Mouse (Mus musculus) heart, embryonic 15.5 days (tissue): ENCODE measurements around the gene Necap2. TPM values are rescaled to one million over a fixed set of nuclear protein-coding genes. Genes with fewer than 3 reads are reported as not detected.

Source experiments
- ATAC-seq: fragments of 200-750 bp; cut with Nextera tagmentation; replicated peaks from 2 replicates; pipeline ENCODE4 v1.8.0; 2017; ENCODE audit warnings: low read depth, moderate TSS enrichment; ENCODE audit not compliant: insufficient number of reproducible peaks, insufficient read depth, low FRiP score
- H3K27ac ChIP-seq: fragments of 300-500 bp; sonication (generic); 2 replicates; pipeline ENCODE4 v1.5.1; 2015; ENCODE audit warnings: mild to moderate bottlenecking, inconsistent platforms
- H3K27me3 ChIP-seq: fragments of 300-500 bp; sonication (generic); 2 replicates; pipeline ENCODE4 v1.6.1; 2015; ENCODE audit warnings: inconsistent platforms
- H3K36me3 ChIP-seq: fragments of 300-500 bp; sonication (generic); 2 replicates; pipeline ENCODE4 v1.6.1; 2015; ENCODE audit warnings: mild to moderate bottlenecking, inconsistent platforms
- H3K4me1 ChIP-seq: fragments of 300-500 bp; sonication (generic); replicated peaks from 2 replicates; pipeline ENCODE4 v1.6.1; 2015; ENCODE audit warnings: inconsistent platforms
- H3K4me2 ChIP-seq: fragments of 300-500 bp; sonication (generic); 2 replicates; pipeline ENCODE4 v1.6.1; 2015; ENCODE audit warnings: inconsistent platforms, mild to moderate bottlenecking, moderate library complexity
- H3K4me3 ChIP-seq: fragments of 300-500 bp; sonication (generic); 2 replicates; pipeline ENCODE4 v1.5.1; 2015; ENCODE audit warnings: mild to moderate bottlenecking, inconsistent platforms
- H3K9ac ChIP-seq: fragments of 300-500 bp; sonication (generic); 2 replicates; pipeline ENCODE4 v1.6.1; 2015; ENCODE audit warnings: mild to moderate bottlenecking, inconsistent platforms
- H3K9me3 ChIP-seq: fragments of 300-500 bp; sonication (generic); replicated peaks from 2 replicates; pipeline ENCODE4 v1.6.1; 2016; ENCODE audit warnings: inconsistent platforms
- WGBS: fragments of 180-500 bp; shearing (Covaris S2); methylation state at CpG from one replicate; pipeline ENCODE4 v1.1.7; 2015; ENCODE audit warnings: mixed read lengths; 5-methylcytosine and 5-hydroxymethylcytosine counted together
- polyA plus RNA-seq: library from polyadenylated mRNA; unstranded; fragments of >200 nt; fragmentation: Nextera tagmentation; extraction: Ambion mirVana; gene quantifications from 2 replicates; pipeline ENCODE4 v1.2.1, GENCODE M21; 2015

The Necap2 gene
- polyA plus RNA-seq, 1 experiment from 2014 or later = 38.6 TPM

DNA sequence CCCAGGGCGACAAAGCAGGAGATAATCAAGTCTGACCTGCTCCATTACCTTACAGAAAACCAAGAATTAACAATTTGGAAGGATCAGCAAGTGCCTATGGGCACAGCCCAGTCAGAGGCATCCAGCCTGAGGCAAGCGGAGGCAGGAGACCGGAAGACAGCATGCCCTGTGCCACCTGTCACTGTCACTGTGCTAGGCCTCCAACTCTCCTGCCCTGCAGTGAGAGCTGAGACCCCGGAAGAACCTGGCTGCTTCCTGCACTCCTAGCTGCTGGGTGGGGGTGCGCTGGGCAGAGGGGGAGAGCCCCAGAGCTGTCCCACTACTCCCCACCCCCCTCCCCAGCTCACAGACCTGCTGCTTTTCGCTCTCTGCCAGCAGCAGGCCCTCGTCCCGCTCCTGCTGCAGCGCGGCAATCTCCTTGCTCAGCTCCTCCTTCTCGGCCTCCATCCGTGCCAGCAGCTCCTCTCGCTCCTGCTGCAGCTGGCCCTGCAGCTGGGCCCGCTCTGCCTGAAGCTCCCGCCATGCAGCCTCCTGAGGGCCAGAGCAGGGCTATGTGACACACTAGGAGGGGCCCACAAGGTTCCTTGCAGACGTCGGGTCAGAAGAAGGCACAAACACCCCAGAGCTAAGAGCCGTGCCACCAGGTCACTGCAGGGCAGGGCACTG is 47.5 kb downstream of the Necap2 start:
- WGBS = 84% methylated on average over 18 of the region's 18 CpGs
- ATAC-seq = no peak
- H3K4me1 ChIP-seq = peaks cover 12% of the 10 kb centered on the region
- no peaks in the 10 kb centered on the region for H3K27me3 ChIP-seq
- H3K4me2 ChIP-seq = no peak overlapping the region
- H3K27ac ChIP-seq = no peak overlapping the region
- H3K4me3 ChIP-seq = no peak overlapping the region
- no peaks in the 10 kb centered on the region for H3K9me3 ChIP-seq
- H3K9ac ChIP-seq = no peak overlapping the region
- H3K36me3 ChIP-seq = no peaks in the 10 kb centered on the region; the same call in 1 of the 2 replicates

- no peaks in the 10 kb centered on the region for H3K27me3 ChIP-seq
- 84% methylated on average over 27 of the region's 27 CpGs for WGBS
- no peak overlapping the region for H3K4me2 ChIP-seq
- H3K27ac ChIP-seq = no peak overlapping the region
- no peaks in the 10 kb centered on the region for H3K9me3 ChIP-seq
- H3K36me3 ChIP-seq = no peaks in the 10 kb centered on the region; the same call in 1 of the 2 replicates
- no peak for ATAC-seq
- H3K4me3 ChIP-seq = no peak overlapping the region
- no peak overlapping the region for H3K9ac ChIP-seq
- H3K4me1 ChIP-seq = peaks cover 32% of the 10 kb centered on the region
Measured at GRCm38 (mm10) chr4:141024992-141025391, 53.2 kb downstream of the Necap2 start.

- ATAC-seq = no peak
- Histone ChIP-seq H3K4me1 (peaks cover 38% of the 10 kb centered on the region), H3K27me3 (no peaks in the 10 kb centered on the region), H3K27ac (peak overlapping the region; percentile 20; the same call in 1 of the 2 replicates), H3K9ac (no peak overlapping the region), H3K9me3 (no peaks in the 10 kb centered on the region), H3K4me3 (no peak overlapping the region), H3K4me2 (no peak overlapping the region), H3K36me3 (no peaks in the 10 kb centered on the region)
- 52% methylated on average over 9 of the region's 9 CpGs for WGBS
Measured at GRCm38 (mm10) chr4:141024052-141024451, 54.1 kb downstream of the Necap2 start.

- Histone ChIP-seq H3K9me3 (no peaks in the 10 kb centered on the region), H3K4me2 (peak overlapping the region; percentile 47; the same call in 1 of the 2 replicates), H3K36me3 (no peaks in the 10 kb centered on the region), H3K27ac (peak overlapping the region; percentile 95), H3K4me1 (peaks cover 57% of the 10 kb centered on the region), H3K27me3 (no peaks in the 10 kb centered on the region), H3K4me3 (no peak overlapping the region), H3K9ac (peak overlapping the region; percentile 11; the same call in 1 of the 2 replicates)
- ATAC-seq = no peak; the same call in none of the 2 replicates
- WGBS = 52% methylated on average over 11 of the region's 11 CpGs
Measured at GRCm38 (mm10) chr4:141021614-141021929, 56.6 kb downstream of the Necap2 start.

GRCm38 (mm10) chr4:141020811-141021613 is 57.1 kb downstream of the Necap2 start:
- peak; percentile 84 for ATAC-seq
- 16% methylated on average over 14 of the region's 14 CpGs for WGBS
- Histone ChIP-seq H3K4me3 (no peak overlapping the region), H3K9ac (peak overlapping the region; percentile 37; the same call in 1 of the 2 replicates), H3K27me3 (no peaks in the 10 kb centered on the region), H3K36me3 (peaks cover 2% of the 10 kb centered on the region; the same call in 1 of the 2 replicates), H3K9me3 (no peaks in the 10 kb centered on the region), H3K27ac (peak overlapping the region; percentile 95), H3K4me1 (peaks cover 63% of the 10 kb centered on the region), H3K4me2 (peak overlapping the region; percentile 47)

DNA sequence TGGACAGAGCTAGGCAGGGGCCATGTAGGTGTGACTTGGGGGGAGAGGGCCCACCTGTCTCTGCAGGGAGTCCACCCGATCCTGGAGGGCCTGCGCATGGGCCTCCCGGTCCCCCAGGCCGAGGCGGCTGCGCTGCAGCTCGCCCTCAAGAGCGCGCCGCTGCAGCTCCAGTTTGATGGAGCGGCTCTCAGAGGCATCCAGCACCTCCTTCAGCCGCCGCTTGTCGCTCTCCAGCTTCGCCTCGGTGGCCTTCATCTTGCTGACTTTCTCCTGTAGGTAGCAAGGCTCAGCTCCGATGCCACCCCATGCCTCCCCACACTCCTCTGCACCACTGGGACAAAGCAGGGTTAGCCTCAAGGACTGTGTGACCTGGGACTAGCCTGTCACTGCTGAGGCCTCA is 57.9 kb downstream of the Necap2 start:
- Histone ChIP-seq H3K27ac (peak overlapping the region; percentile 95), H3K4me3 (no peak overlapping the region), H3K9me3 (no peaks in the 10 kb centered on the region), H3K4me1 (peaks cover 70% of the 10 kb centered on the region), H3K4me2 (peak overlapping the region; percentile 47), H3K36me3 (peaks cover 10% of the 10 kb centered on the region; the same call in 1 of the 2 replicates), H3K27me3 (no peaks in the 10 kb centered on the region), H3K9ac (no peak overlapping the region)
- WGBS = 73% methylated on average over 17 of the region's 17 CpGs
- no peak for ATAC-seq

DNA sequence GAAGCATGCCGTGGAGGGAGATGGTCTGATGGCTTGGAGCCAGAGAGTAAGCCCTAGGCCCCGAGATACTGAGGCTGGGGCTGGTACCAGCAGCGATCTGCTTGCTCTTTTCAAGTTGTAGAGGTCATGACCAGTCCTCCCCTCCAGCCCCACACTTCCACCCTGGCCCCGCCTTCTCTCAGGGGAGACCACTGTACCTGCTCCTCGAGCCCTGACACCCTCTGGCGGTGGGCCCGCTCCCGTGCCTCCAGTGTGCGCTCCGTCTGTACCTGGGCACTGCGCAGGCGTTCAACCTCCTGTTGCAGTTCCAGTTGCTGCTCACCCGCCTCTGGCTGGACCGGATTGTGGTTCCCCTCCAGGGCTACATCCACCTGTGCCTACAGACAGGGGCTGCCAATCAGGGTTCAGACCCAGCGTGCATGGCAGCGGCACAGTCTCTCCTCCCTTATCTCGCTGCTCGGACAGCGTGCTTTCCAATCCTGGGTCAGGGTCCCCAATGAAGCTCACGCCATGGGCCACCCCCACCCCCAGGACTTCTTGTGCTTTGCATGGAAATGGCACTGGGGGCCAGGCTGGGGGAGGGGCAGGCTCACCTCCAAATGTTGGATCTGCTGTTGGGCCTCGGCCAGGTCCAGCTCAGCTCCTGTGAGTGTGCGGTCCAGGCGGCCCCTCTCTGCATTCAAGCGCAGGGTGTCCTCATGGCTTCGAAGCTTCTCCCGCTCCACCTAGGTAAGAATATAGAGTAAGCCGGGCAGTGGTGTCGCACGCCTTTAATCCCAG is 60.3 kb downstream of the Necap2 start:
- Histone ChIP-seq H3K27ac (no peak overlapping the region; the same call in 1 of the 2 replicates), H3K36me3 (peaks cover 21% of the 10 kb centered on the region; the same call in 1 of the 2 replicates), H3K9me3 (no peaks in the 10 kb centered on the region), H3K4me1 (peaks cover 72% of the 10 kb centered on the region), H3K4me3 (no peak overlapping the region), H3K9ac (no peak overlapping the region), H3K4me2 (no peak overlapping the region), H3K27me3 (no peaks in the 10 kb centered on the region)
- WGBS = 75% methylated on average over 29 of the region's 29 CpGs
- ATAC-seq = no peak

Other genes starting within 250 kb of the Necap2 start
- 0.05 and 0.08 TPM in 2 replicates for gene Padi1, start 232.6 kb downstream of the Necap2 start, polyA plus RNA-seq
- 1.2 and 3.1 TPM in 2 replicates for gene Padi2, start 172.0 kb downstream of the Necap2 start, polyA plus RNA-seq
- gene Sdhb, start 117.2 kb downstream of the Necap2 start, polyA plus RNA-seq = 812 and 965 TPM in 2 replicates
- gene Atp13a2, start 91.5 kb downstream of the Necap2 start, polyA plus RNA-seq = 23.4 and 38.8 TPM in 2 replicates
- 237 and 341 TPM in 2 replicates for gene Mfap2, start 67.9 kb downstream of the Necap2 start, polyA plus RNA-seq
- gene Crocc, start 17.8 kb downstream of the Necap2 start, polyA plus RNA-seq = 3.4 and 4.7 TPM in 2 replicates
- 0.26 TPM in 1 of 2 replicates, not detected in the other for gene Spata21, start 10.0 kb upstream of the Necap2 start, polyA plus RNA-seq
- 30.1 and 32.8 TPM in 2 replicates for gene Szrd1, start 61.4 kb upstream of the Necap2 start, polyA plus RNA-seq
- gene Fbxo42, start 69.6 kb upstream of the Necap2 start, polyA plus RNA-seq = 10.3 and 15.3 TPM in 2 replicates
- 1.9 and 3.2 TPM in 2 replicates for gene Rsg1, start 135.6 kb upstream of the Necap2 start, polyA plus RNA-seq
- 3.2 and 5.7 TPM in 2 replicates for gene Arhgef19, start 161.1 kb upstream of the Necap2 start, polyA plus RNA-seq
- gene Epha2, start 222.9 kb upstream of the Necap2 start, polyA plus RNA-seq = 2.7 and 4.2 TPM in 2 replicates